Mouse (Mus musculus) layer of hippocampus, adult 2 months (tissue): ENCODE measurements at regions not wholly inside any gene's neighbourhood (a gene's known extent, or its start where the extent isn't known, plus 50 kb on each side); places are given as distances from the start of the nearest gene placed in this dataset.
A peak's percentile ranks its signal among the peaks of the same experiment; 100 is the strongest.

Source experiments
- DNase-seq, 2 experiments: peaks; one replicate each; pipeline ENCODE4 v3.0.0; 2022; ENCODE audit warnings: low spot score in 2 of 2
- H3K27ac ChIP-seq: fragments of 200-600 bp; 2 replicates; pipeline ENCODE4 v1.8.1; 2022
- H3K4me3 ChIP-seq: fragments of 200-600 bp; 2 replicates; pipeline ENCODE4 v1.8.1; 2022; ENCODE audit warnings: mild to moderate bottlenecking
- CTCF ChIP-seq: fragments of 200-600 bp; conservative IDR thresholded peaks from 2 replicates; pipeline ENCODE4 v1.8.1; 2022; ENCODE audit warnings: antibody characterized with exemption, mild to moderate bottlenecking, moderate library complexity

GRCm38 (mm10) chr13:52327734-52328133, 203.3 kb downstream of the Diras2 start:
- TF ChIP-seq CTCF = no peak
- no peak overlapping the region for H3K4me3 ChIP-seq
- no peak overlapping the region for H3K27ac ChIP-seq
- no peak for DNase-seq

GRCm38 (mm10) chr13:52328766-52329165, 202.3 kb downstream of the Diras2 start:
- no peak for TF ChIP-seq CTCF
- peak overlapping the region; percentile 72 for H3K27ac ChIP-seq
- no peak overlapping the region for H3K4me3 ChIP-seq
- peak; percentile 12 to 23 for DNase-seq

- Histone ChIP-seq H3K4me3 (no peak overlapping the region), H3K27ac (peak overlapping the region; percentile 28; the same call in 1 of the 2 replicates)
- peak; percentile 60 to 79 for DNase-seq
- no peak for TF ChIP-seq CTCF
Measured at GRCm38 (mm10) chr13:52331068-52331467, 200.0 kb downstream of the Diras2 start.

GRCm38 (mm10) chr13:52334962-52335361, 196.1 kb downstream of the Diras2 start:
- no peak for DNase-seq
- no peak overlapping the region for H3K27ac ChIP-seq
- TF ChIP-seq CTCF = no peak
- no peak overlapping the region for H3K4me3 ChIP-seq

- H3K4me3 ChIP-seq = no peak overlapping the region
- no peak for DNase-seq
- H3K27ac ChIP-seq = no peak overlapping the region
- TF ChIP-seq CTCF = no peak
Measured at GRCm38 (mm10) chr13:52337936-52338335, 193.1 kb downstream of the Diras2 start.

GRCm38 (mm10) chr13:52339156-52339555, 191.9 kb downstream of the Diras2 start:
- no peak for TF ChIP-seq CTCF
- H3K27ac ChIP-seq = no peak overlapping the region
- DNase-seq = no peak
- no peak overlapping the region for H3K4me3 ChIP-seq

GRCm38 (mm10) chr13:52341981-52342380, 189.1 kb downstream of the Diras2 start:
- no peak overlapping the region for H3K4me3 ChIP-seq
- no peak for DNase-seq

GRCm38 (mm10) chr13:52344383-52344782, 186.7 kb downstream of the Diras2 start:
- Histone ChIP-seq H3K27ac (no peak overlapping the region), H3K4me3 (no peak overlapping the region)
- no peak for DNase-seq
- no peak for TF ChIP-seq CTCF

More at GRCm38 (mm10) chr13:52341981-52342380, 189.1 kb downstream of the Diras2 start:
- no peak for TF ChIP-seq CTCF
- H3K27ac ChIP-seq = no peak overlapping the region

- Histone ChIP-seq H3K4me3 (no peak overlapping the region), H3K27ac (peak overlapping the region; percentile 61; the same call in 1 of the 2 replicates)
- no peak for DNase-seq
- no peak for TF ChIP-seq CTCF
Measured at GRCm38 (mm10) chr13:52344853-52345252, 186.2 kb downstream of the Diras2 start.

- no peak for TF ChIP-seq CTCF
- peak overlapping the region; percentile 10 for H3K4me3 ChIP-seq
- H3K27ac ChIP-seq = peak overlapping the region; percentile 61
- no peak for DNase-seq
Measured at GRCm38 (mm10) chr13:52345375-52346026, 185.6 kb downstream of the Diras2 start.

- TF ChIP-seq CTCF = no peak
- no peak overlapping the region for H3K4me3 ChIP-seq
- H3K27ac ChIP-seq = peak overlapping the region; percentile 61
Measured at GRCm38 (mm10) chr13:52346027-52346375, 185.1 kb downstream of the Diras2 start.

GRCm38 (mm10) chr13:52347631-52348030, 183.4 kb downstream of the Diras2 start:
- Histone ChIP-seq H3K4me3 (no peak overlapping the region), H3K27ac (no peak overlapping the region)
- no peak for TF ChIP-seq CTCF
- no peak for DNase-seq

More at GRCm38 (mm10) chr13:52346027-52346375, 185.1 kb downstream of the Diras2 start:
- no peak for DNase-seq

- no peak for DNase-seq
- Histone ChIP-seq H3K4me3 (no peak overlapping the region), H3K27ac (no peak overlapping the region)
- TF ChIP-seq CTCF = peak; percentile 17; the same call in 1 of the 2 replicates
Measured at GRCm38 (mm10) chr13:52349606-52350005, 181.5 kb downstream of the Diras2 start.

GRCm38 (mm10) chr13:52352576-52352975, 178.5 kb downstream of the Diras2 start:
- Histone ChIP-seq H3K27ac (no peak overlapping the region), H3K4me3 (no peak overlapping the region)
- DNase-seq = peak in 1 of 2 experiments; percentile 46
- peak; percentile 85 for TF ChIP-seq CTCF
